23 mouse cellular contexts compared by ENCODE assay signal in genomic region chr9:54752944-54753295, GRCm38 (mm10). TPM values are rescaled to one million over a fixed set of nuclear protein-coding genes. Genes with fewer than 3 reads are reported as not detected.
A peak's percentile ranks its signal among the peaks of the same experiment; 100 is the strongest.
DNase-seq lines count a peak whose midpoint lies in the region; ATAC-seq lines count a peak whose summit lies in the region.
"Had no signal": no experiment of that assay in that cellular context is flagged by ENCODE, and none has a peak within 500 bp of the region (broad histone marks: within the 10 kb centered on the region; RNA-seq: fewer than 3 reads in every experiment).

No protein-coding gene starts in this region.

- H3K9me3 ChIP-seq in midbrain, embryonic 10.5 days (replicated peaks), result no peaks in the 10 kb centered on the region
- H3K9me3 ChIP-seq in midbrain, embryonic 15.5 days, result no peaks in the 10 kb centered on the region
- no peaks in the 10 kb centered on the region for H3K9me3 ChIP-seq in embryonic facial prominence, embryonic 14.5 days (ENCODE audit: control insufficient read depth, low read length)
- H3K9me3 ChIP-seq in hindbrain, embryonic 14.5 days (ENCODE audit: control insufficient read depth, low read length), result no peaks in the 10 kb centered on the region
- H3K9me3 ChIP-seq in neural tube, embryonic 13.5 days, result no peaks in the 10 kb centered on the region
- H3K9me3 ChIP-seq: G1E; limb, embryonic 13.5 days; liver, embryonic 12.5 days had no signal

- DNase-seq in midbrain, embryonic 10.5 days (ENCODE audit: low spot score), result no peak
- DNase-seq in embryonic facial prominence, embryonic 14.5 days (ENCODE audit: low spot score), result no peak
- DNase-seq in hindbrain, embryonic 14.5 days (ENCODE audit: low spot score), result no peak
- no peak for DNase-seq in left cerebral cortex, adult 9 months (ENCODE audit: low spot score in 2 of 2)
- DNase-seq in thymus, adult 18-20 months, result no peak
- DNase-seq: adrenal gland, postnatal 36 days; B cell, adult 2 months; cerebellum, adult 11 months; cerebellum, postnatal 10 days; gastrocnemius, postnatal 10 days; kidney, adult 9 months; lung, adult 18-20 months; lung, postnatal 10 days; thymus, adult 2 months; thymus, postnatal 4 days had no signal

- 70% methylated on average over 11 of the region's 11 CpGs for WGBS in midbrain, embryonic 10.5 days
- WGBS in midbrain, embryonic 15.5 days, result 57% methylated on average over 11 of the region's 11 CpGs
- WGBS in embryonic facial prominence, embryonic 14.5 days, result 53% methylated on average over 11 of the region's 11 CpGs
- 33% methylated on average over 11 of the region's 11 CpGs for WGBS in hindbrain, embryonic 14.5 days
- WGBS in neural tube, embryonic 13.5 days, result 11% methylated on average over 11 of the region's 11 CpGs

- H3K4me2 ChIP-seq in midbrain, embryonic 15.5 days, result no peak overlapping the region
- no peak overlapping the region for H3K4me2 ChIP-seq in embryonic facial prominence, embryonic 14.5 days (ENCODE audit: low read depth, low read length)
- 0 out of 2 replicates have a peak overlapping the region, but pooled peaks have one; percentile 17 for H3K4me2 ChIP-seq in hindbrain, embryonic 14.5 days (replicated peaks)
- 0 out of 2 replicates have a peak overlapping the region, but pooled peaks have one; percentile 27 for H3K4me2 ChIP-seq in neural tube, embryonic 13.5 days
- H3K4me2 ChIP-seq: heart, embryonic 11.5 days; limb, embryonic 13.5 days; liver, embryonic 12.5 days had no signal

- H3K27me3 ChIP-seq in midbrain, embryonic 10.5 days (ENCODE audit: low read depth, poor library complexity, severe bottlenecking), result peaks cover 11% of the 10 kb centered on the region; the same call in 1 of the 2 replicates
- H3K27me3 ChIP-seq in midbrain, embryonic 15.5 days (replicated peaks), result no peaks in the 10 kb centered on the region
- no peaks in the 10 kb centered on the region; the same call in 1 of the 2 replicates for H3K27me3 ChIP-seq in embryonic facial prominence, embryonic 14.5 days (replicated peaks; ENCODE audit: control insufficient read depth, insufficient read depth, low read length)
- H3K27me3 ChIP-seq in hindbrain, embryonic 14.5 days (ENCODE audit: control insufficient read depth, insufficient read depth, low read length), result no peaks in the 10 kb centered on the region
- peaks cover 25% of the 10 kb centered on the region; the same call in 1 of the 2 replicates for H3K27me3 ChIP-seq in neural tube, embryonic 13.5 days
- H3K27me3 ChIP-seq: Patski had no signal

- no peaks in the 10 kb centered on the region for H3K36me3 ChIP-seq in midbrain, embryonic 10.5 days
- H3K36me3 ChIP-seq in midbrain, embryonic 15.5 days (replicated peaks), result no peaks in the 10 kb centered on the region
- H3K36me3 ChIP-seq in embryonic facial prominence, embryonic 14.5 days (ENCODE audit: control insufficient read depth, insufficient read depth, low read length), result no peaks in the 10 kb centered on the region
- no peaks in the 10 kb centered on the region for H3K36me3 ChIP-seq in hindbrain, embryonic 14.5 days (replicated peaks; ENCODE audit: control insufficient read depth, insufficient read depth)
- no peaks in the 10 kb centered on the region for H3K36me3 ChIP-seq in neural tube, embryonic 13.5 days
- H3K36me3 ChIP-seq: G1E; limb, embryonic 13.5 days; liver, embryonic 12.5 days had no signal

- H3K9ac ChIP-seq in midbrain, embryonic 15.5 days, result no peak overlapping the region
- H3K9ac ChIP-seq in embryonic facial prominence, embryonic 14.5 days (ENCODE audit: low read depth, low read length), result 0 out of 2 replicates have a peak overlapping the region, but pooled peaks have one; percentile 5
- no peak overlapping the region for H3K9ac ChIP-seq in hindbrain, embryonic 14.5 days
- 0 out of 2 replicates have a peak overlapping the region, but pooled peaks have one; percentile 38 for H3K9ac ChIP-seq in neural tube, embryonic 13.5 days
- H3K9ac ChIP-seq: liver, embryonic 12.5 days had no signal

- H3K4me3 ChIP-seq in midbrain, embryonic 10.5 days, result no peak overlapping the region
- no peak overlapping the region for H3K4me3 ChIP-seq in midbrain, embryonic 15.5 days
- H3K4me3 ChIP-seq in embryonic facial prominence, embryonic 14.5 days (ENCODE audit: low read depth, low read length), result no peak overlapping the region
- no peak overlapping the region for H3K4me3 ChIP-seq in hindbrain, embryonic 14.5 days (replicated peaks; ENCODE audit: low read length)
- no peak overlapping the region for H3K4me3 ChIP-seq in neural tube, embryonic 13.5 days
- H3K4me3 ChIP-seq: layer of hippocampus, adult 2 months; limb, embryonic 13.5 days; liver, embryonic 12.5 days had no signal

- no peak; the same call in 1 of the 2 replicates for ATAC-seq in midbrain, embryonic 15.5 days (replicated peaks)
- ATAC-seq in embryonic facial prominence, embryonic 14.5 days (ENCODE audit: low read depth), result no peak
- no peak for ATAC-seq in hindbrain, embryonic 14.5 days (ENCODE audit: low FRiP score)
- ATAC-seq in neural tube, embryonic 13.5 days (ENCODE audit: low read depth), result peak; percentile 32; the same call in 1 of the 2 replicates
- ATAC-seq: liver, embryonic 12.5 days had no signal

- peaks cover 36% of the 10 kb centered on the region for H3K4me1 ChIP-seq in midbrain, embryonic 10.5 days
- H3K4me1 ChIP-seq in midbrain, embryonic 15.5 days, result peaks cover 8% of the 10 kb centered on the region; the same call in 1 of the 2 replicates
- H3K4me1 ChIP-seq in embryonic facial prominence, embryonic 14.5 days (ENCODE audit: control insufficient read depth, insufficient read depth, low read length), result peaks cover 6% of the 10 kb centered on the region; the same call in 1 of the 2 replicates
- peaks cover 16% of the 10 kb centered on the region for H3K4me1 ChIP-seq in hindbrain, embryonic 14.5 days (replicated peaks; ENCODE audit: control insufficient read depth, insufficient read depth, low read length)
- peaks cover 41% of the 10 kb centered on the region for H3K4me1 ChIP-seq in neural tube, embryonic 13.5 days (replicated peaks)
- H3K4me1 ChIP-seq: limb, embryonic 13.5 days had no signal

- peak overlapping the region; percentile 64 for H3K27ac ChIP-seq in midbrain, embryonic 10.5 days (replicated peaks)
- no peak overlapping the region for H3K27ac ChIP-seq in midbrain, embryonic 15.5 days
- H3K27ac ChIP-seq in embryonic facial prominence, embryonic 14.5 days (replicated peaks; ENCODE audit: low read depth, low read length), result no peak overlapping the region
- peak overlapping the region; percentile 64; the same call in 1 of the 2 replicates for H3K27ac ChIP-seq in hindbrain, embryonic 14.5 days
- H3K27ac ChIP-seq in neural tube, embryonic 13.5 days (replicated peaks), result peak overlapping the region; percentile 86
- H3K27ac ChIP-seq: layer of hippocampus, adult 2 months; limb, embryonic 13.5 days; liver, embryonic 12.5 days had no signal

RNA-seq across cellular contexts. Expression of gene Crabp1, which starts 11.6 kb away (rescaled TPM):
- 1,146 and 1,287 TPM in 2 replicates for polyA plus RNA-seq in midbrain, embryonic 10.5 days (2016; fragmentation: Nextera tagmentation; extraction: Ambion mirVana)
- 22.4 and 25.1 TPM in 2 replicates for polyA plus RNA-seq in midbrain, embryonic 15.5 days (2015; fragmentation: Nextera tagmentation; extraction: Ambion mirVana)
- polyA plus RNA-seq in embryonic facial prominence, embryonic 14.5 days (2014; fragmentation: Nextera tagmentation; extraction: Ambion mirVana), result 389 and 501 TPM in 2 replicates
- polyA plus RNA-seq in hindbrain, embryonic 14.5 days (2014; fragmentation: Nextera tagmentation; extraction: Ambion mirVana), result 300 and 364 TPM in 2 replicates
- polyA plus RNA-seq in neural tube, embryonic 13.5 days (2015; fragmentation: Nextera tagmentation; extraction: Ambion mirVana), result 578 and 623 TPM in 2 replicates
- polyA plus RNA-seq: G1E, Patski had no signal

RNA-seq across cellular contexts. Expression of gene Wdr61, which starts 18.6 kb away (rescaled TPM):
- polyA plus RNA-seq in midbrain, embryonic 10.5 days (2016; fragmentation: Nextera tagmentation; extraction: Ambion mirVana), result 168 and 188 TPM in 2 replicates
- polyA plus RNA-seq in midbrain, embryonic 15.5 days (2015; fragmentation: Nextera tagmentation; extraction: Ambion mirVana), result 89.8 and 95.0 TPM in 2 replicates
- polyA plus RNA-seq in embryonic facial prominence, embryonic 14.5 days (2014; fragmentation: Nextera tagmentation; extraction: Ambion mirVana), result 143 and 154 TPM in 2 replicates
- polyA plus RNA-seq in hindbrain, embryonic 14.5 days (2014; fragmentation: Nextera tagmentation; extraction: Ambion mirVana), result 94.9 and 97.7 TPM in 2 replicates
- 94.3 and 96.3 TPM in 2 replicates for polyA plus RNA-seq in neural tube, embryonic 13.5 days (2015; fragmentation: Nextera tagmentation; extraction: Ambion mirVana)

RNA-seq across cellular contexts. Expression of gene Dnaja4, which starts 54.2 kb away (rescaled TPM):
- polyA plus RNA-seq in midbrain, embryonic 10.5 days (2016; fragmentation: Nextera tagmentation; extraction: Ambion mirVana), result 3.1 and 3.2 TPM in 2 replicates
- polyA plus RNA-seq in midbrain, embryonic 15.5 days (2015; fragmentation: Nextera tagmentation; extraction: Ambion mirVana), result 7.1 and 7.2 TPM in 2 replicates
- polyA plus RNA-seq in embryonic facial prominence, embryonic 14.5 days (2014; fragmentation: Nextera tagmentation; extraction: Ambion mirVana), result 14.1 and 16.1 TPM in 2 replicates
- 10.2 and 10.9 TPM in 2 replicates for polyA plus RNA-seq in hindbrain, embryonic 14.5 days (2014; fragmentation: Nextera tagmentation; extraction: Ambion mirVana)
- 3.9 and 6.0 TPM in 2 replicates for polyA plus RNA-seq in neural tube, embryonic 13.5 days (2015; fragmentation: Nextera tagmentation; extraction: Ambion mirVana)
- polyA plus RNA-seq: G1E had no signal

Comparison
In these comparisons a context has a peak if more than half of its experiments do, and no peak if none do; other contexts are left out.
1. H3K27ac ChIP-seq: peak in midbrain, embryonic 10.5 days (single experiment), hindbrain, embryonic 14.5 days (single experiment) and neural tube, embryonic 13.5 days (single experiment); none in midbrain, embryonic 15.5 days (single experiment) and embryonic facial prominence, embryonic 14.5 days (single experiment).
2. RNA of gene Crabp1, which starts 11.6 kb away (polyA plus RNA-seq): 1,146 to 1,287 TPM in midbrain, embryonic 10.5 days, 578 to 623 TPM in neural tube, embryonic 13.5 days, 389 to 501 TPM in embryonic facial prominence, embryonic 14.5 days and 300 to 364 TPM in hindbrain, embryonic 14.5 days; 22.4 to 25.1 TPM in midbrain, embryonic 15.5 days; every median in the first group is over 10 times any median in the second.
3. H3K4me2 ChIP-seq: peak in hindbrain, embryonic 14.5 days (single experiment) and neural tube, embryonic 13.5 days (single experiment); none in midbrain, embryonic 15.5 days (single experiment) and embryonic facial prominence, embryonic 14.5 days (single experiment).
4. H3K9ac ChIP-seq: peak in embryonic facial prominence, embryonic 14.5 days (single experiment) and neural tube, embryonic 13.5 days (single experiment); none in midbrain, embryonic 15.5 days (single experiment) and hindbrain, embryonic 14.5 days (single experiment).